Mouse (Mus musculus): ENCODE measurements around the gene Rplp1. TPM values are rescaled to one million over a fixed set of nuclear protein-coding genes. Genes with fewer than 3 reads are reported as not detected.

Gene Rplp1
- polyA plus RNA-seq, 1 experiment from 2014 or later = 1,152 TPM

DNA sequence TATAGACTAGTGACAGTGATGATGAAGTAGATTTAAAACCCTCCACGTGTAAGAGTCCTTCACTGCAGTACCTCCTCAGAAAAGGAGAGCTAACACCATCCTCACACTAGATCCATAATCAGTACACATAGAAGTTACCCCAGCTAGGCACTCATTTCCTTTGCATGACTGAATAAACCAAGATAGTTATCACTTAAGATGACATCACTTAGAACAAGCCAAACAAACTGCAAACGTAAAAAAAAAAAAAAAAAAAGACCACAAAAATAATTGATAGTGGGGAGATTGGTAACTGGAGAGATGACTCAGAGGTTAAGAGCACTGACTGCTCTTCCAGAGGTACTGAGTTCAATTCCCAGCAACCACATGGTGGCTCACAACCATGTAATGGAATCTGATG is 19.0 kb upstream of the Rplp1 start:
- WGBS = 84% methylated on average over 2 of the region's 2 CpGs
- no peak for DNase-seq (ENCODE audit: low spot score)
- H3K36me3 ChIP-seq (replicated peaks) = peaks cover 100% of the 10 kb centered on the region
- H3K9me3 ChIP-seq = no peaks in the 10 kb centered on the region
- H3K27ac ChIP-seq (replicated peaks) = no peak overlapping the region
- H3K4me3 ChIP-seq = no peak overlapping the region
- no peaks in the 10 kb centered on the region for H3K4me1 ChIP-seq
- H3K27me3 ChIP-seq (replicated peaks; ENCODE audit: low read depth, poor library complexity, severe bottlenecking) = no peaks in the 10 kb centered on the region

DNA sequence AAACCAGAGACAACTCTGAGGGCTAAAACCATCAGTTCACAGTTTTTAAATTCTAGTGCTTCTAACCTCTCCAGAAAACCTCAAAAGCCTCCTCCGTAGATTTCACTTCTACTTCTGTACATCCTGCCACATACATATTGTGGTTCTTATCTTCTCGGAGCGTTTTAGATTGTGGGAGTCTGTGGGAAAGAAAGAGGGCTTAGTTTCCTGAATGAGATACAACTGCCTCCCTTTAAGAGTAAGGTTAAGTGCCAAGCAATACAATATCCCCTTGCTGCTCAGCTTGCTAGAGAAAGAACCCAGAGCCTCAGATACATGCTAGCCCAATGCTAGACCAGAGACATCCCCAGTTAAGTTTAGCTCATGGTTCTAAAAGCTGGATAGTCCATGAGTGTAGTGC is 17.7 kb upstream of the Rplp1 start:
- no peak for DNase-seq (ENCODE audit: low spot score)
- no peak overlapping the region for H3K4me3 ChIP-seq
- H3K4me1 ChIP-seq = no peaks in the 10 kb centered on the region
- H3K27me3 ChIP-seq (replicated peaks; ENCODE audit: low read depth, poor library complexity, severe bottlenecking) = no peaks in the 10 kb centered on the region
- no peak overlapping the region for H3K27ac ChIP-seq (replicated peaks)
- WGBS = 95% methylated on average over 3 of the region's 3 CpGs
- H3K36me3 ChIP-seq (replicated peaks) = peaks cover 100% of the 10 kb centered on the region
- H3K9me3 ChIP-seq = no peaks in the 10 kb centered on the region

DNA sequence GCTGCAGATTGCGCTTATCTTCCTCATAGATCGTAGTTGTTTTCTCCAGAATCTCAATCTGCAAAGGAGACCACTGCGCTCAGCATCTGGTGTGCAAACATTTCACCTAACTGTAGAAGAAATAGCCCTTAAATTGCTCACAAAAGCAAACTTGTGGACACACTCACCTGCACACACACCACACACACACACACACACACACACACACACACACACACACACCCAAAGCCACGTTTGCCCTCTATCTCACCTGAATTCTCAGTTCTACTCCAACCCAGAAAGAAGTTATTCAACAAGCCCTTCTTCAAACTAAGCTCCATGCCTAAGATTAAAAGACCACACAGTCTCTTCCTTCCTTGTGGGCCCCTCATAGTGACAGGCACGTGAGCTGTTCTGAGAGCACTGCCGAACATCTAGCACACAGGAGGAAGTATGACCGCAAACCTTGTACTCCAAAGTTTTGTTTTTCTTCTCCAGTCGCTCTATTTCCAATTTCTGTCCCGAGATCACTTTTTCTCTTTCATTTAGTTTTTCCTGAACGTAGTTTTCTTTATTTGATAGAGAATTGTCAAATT is 10.8 kb upstream of the Rplp1 start:
- no peaks in the 10 kb centered on the region for H3K27me3 ChIP-seq (replicated peaks; ENCODE audit: low read depth, poor library complexity, severe bottlenecking)
- no peak overlapping the region for H3K27ac ChIP-seq (replicated peaks)
- no peak overlapping the region for H3K4me3 ChIP-seq
- DNase-seq (ENCODE audit: low spot score) = no peak
- 95% methylated on average over 10 of the region's 10 CpGs for WGBS
- no peaks in the 10 kb centered on the region for H3K9me3 ChIP-seq
- no peaks in the 10 kb centered on the region for H3K4me1 ChIP-seq
- peaks cover 100% of the 10 kb centered on the region for H3K36me3 ChIP-seq (replicated peaks)

DNA sequence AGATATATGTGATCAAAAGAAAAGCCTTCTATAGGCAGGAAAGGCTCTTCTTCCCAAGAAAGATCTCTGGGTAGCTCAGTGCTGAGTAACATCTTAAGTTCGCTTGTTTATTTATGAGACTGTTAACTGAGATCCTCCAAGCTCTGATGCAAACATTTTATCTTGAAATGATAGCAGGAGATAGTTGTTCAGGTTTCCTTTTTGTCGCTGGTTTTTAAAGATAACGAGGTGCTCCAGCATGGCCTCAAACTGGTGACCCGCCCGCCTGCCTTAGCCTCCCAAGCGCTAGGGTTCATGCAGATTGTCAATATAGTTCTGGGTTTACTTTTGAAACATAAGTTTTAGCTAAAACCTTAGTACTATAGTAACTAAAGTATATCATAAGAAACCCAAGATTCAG is 6.0 kb upstream of the Rplp1 start:
- Histone ChIP-seq H3K4me3 (no peak overlapping the region), H3K9me3 (no peaks in the 10 kb centered on the region), H3K27ac (replicated peaks) (no peak overlapping the region), H3K27me3 (replicated peaks; ENCODE audit: low read depth, poor library complexity, severe bottlenecking) (no peaks in the 10 kb centered on the region), H3K4me1 (peaks cover 3% of the 10 kb centered on the region), H3K36me3 (replicated peaks) (peaks cover 94% of the 10 kb centered on the region)
- no peak for DNase-seq (ENCODE audit: low spot score)
- WGBS = 95% methylated on average over 6 of the region's 6 CpGs

GRCm38 (mm10) chr9:61919464-61919863 is 5.1 kb upstream of the Rplp1 start:
- WGBS = 93% methylated on average over 5 of the region's 5 CpGs
- DNase-seq (ENCODE audit: low spot score) = no peak
- H3K27me3 ChIP-seq (replicated peaks; ENCODE audit: low read depth, poor library complexity, severe bottlenecking) = no peaks in the 10 kb centered on the region
- H3K9me3 ChIP-seq = no peaks in the 10 kb centered on the region
- H3K4me1 ChIP-seq = peaks cover 11% of the 10 kb centered on the region
- H3K36me3 ChIP-seq (replicated peaks) = peaks cover 85% of the 10 kb centered on the region
- H3K4me3 ChIP-seq = no peak overlapping the region
- no peak overlapping the region for H3K27ac ChIP-seq (replicated peaks)

GRCm38 (mm10) chr9:61917436-61917835 is 3.1 kb upstream of the Rplp1 start:
- peaks cover 23% of the 10 kb centered on the region for H3K4me1 ChIP-seq
- peaks cover 78% of the 10 kb centered on the region for H3K36me3 ChIP-seq (replicated peaks)
- no peak overlapping the region for H3K4me3 ChIP-seq
- H3K27me3 ChIP-seq (replicated peaks; ENCODE audit: low read depth, poor library complexity, severe bottlenecking) = no peaks in the 10 kb centered on the region
- no peak overlapping the region for H3K27ac ChIP-seq (replicated peaks)
- 91% methylated on average over 6 of the region's 6 CpGs for WGBS
- no peak for DNase-seq (ENCODE audit: low spot score)
- H3K9me3 ChIP-seq = no peaks in the 10 kb centered on the region

DNA sequence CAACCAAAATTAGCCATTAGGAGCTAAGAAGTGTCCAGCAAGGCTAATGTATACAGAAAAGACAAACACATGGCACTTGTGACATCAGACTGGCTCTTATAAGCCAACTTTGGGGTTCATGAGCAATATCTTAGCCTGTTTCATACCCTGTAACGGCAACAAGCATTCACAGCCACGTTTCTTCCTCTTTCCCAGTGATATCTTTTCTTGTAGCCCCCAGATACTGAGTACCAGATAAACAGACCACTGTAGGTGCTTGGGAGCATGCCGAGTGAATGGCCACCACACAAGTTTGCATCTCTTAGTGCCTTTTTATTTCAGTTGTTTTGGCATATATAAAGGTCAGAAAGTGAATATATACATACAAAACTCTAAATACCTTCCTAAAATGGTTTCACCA is 2.6 kb upstream of the Rplp1 start:
- H3K4me1 ChIP-seq = peaks cover 27% of the 10 kb centered on the region
- WGBS = 96% methylated on average over 3 of the region's 3 CpGs
- H3K27me3 ChIP-seq (replicated peaks; ENCODE audit: low read depth, poor library complexity, severe bottlenecking) = no peaks in the 10 kb centered on the region
- no peak for DNase-seq (ENCODE audit: low spot score)
- H3K9me3 ChIP-seq = no peaks in the 10 kb centered on the region
- H3K27ac ChIP-seq (replicated peaks) = no peak overlapping the region
- no peak overlapping the region for H3K4me3 ChIP-seq
- peaks cover 78% of the 10 kb centered on the region for H3K36me3 ChIP-seq (replicated peaks)

DNA sequence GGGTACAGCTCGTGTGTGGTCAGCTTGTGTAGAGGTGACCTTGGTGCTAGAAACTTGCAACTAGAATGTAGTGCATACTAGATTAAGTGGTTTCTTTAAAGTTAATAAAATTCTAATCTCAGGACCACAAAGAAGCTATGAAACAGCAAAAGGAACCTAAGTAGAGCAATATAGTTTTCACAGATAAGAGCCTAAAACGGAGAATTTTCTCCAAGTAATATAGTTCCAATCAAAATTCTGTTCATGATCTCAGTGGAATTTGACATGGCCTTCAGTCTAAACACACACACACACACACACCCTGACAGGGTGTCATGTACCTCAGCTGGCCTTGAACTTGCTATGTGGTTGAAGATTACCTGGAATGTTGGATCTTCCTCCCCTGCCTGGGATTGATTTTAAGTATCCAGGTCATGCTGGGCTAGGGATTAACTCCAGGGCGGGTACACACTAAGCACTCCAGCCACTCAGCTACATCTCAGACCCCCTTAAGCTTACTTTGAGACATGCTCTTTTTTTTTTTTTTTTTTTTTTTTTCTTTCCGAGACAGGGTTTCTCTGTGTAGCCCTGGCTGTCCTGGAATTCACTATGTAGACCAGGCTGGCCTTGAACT is 1.2 kb upstream of the Rplp1 start:
- Histone ChIP-seq H3K27me3 (replicated peaks; ENCODE audit: low read depth, poor library complexity, severe bottlenecking) (no peaks in the 10 kb centered on the region), H3K9me3 (no peaks in the 10 kb centered on the region), H3K4me3 (peak overlapping the region; percentile 75), H3K36me3 (replicated peaks) (peaks cover 78% of the 10 kb centered on the region), H3K27ac (replicated peaks) (peak overlapping the region; percentile 89; the same call in 1 of the 2 replicates), H3K4me1 (peaks cover 29% of the 10 kb centered on the region)
- WGBS = 47% methylated on average over 4 of the region's 4 CpGs
- DNase-seq (ENCODE audit: low spot score) = no peak

- H3K27ac ChIP-seq (replicated peaks) = peak overlapping the region; percentile 89
- H3K4me1 ChIP-seq = peaks cover 30% of the 10 kb centered on the region
- no peak for DNase-seq (ENCODE audit: low spot score)
- peaks cover 74% of the 10 kb centered on the region for H3K36me3 ChIP-seq (replicated peaks)
- H3K27me3 ChIP-seq (replicated peaks; ENCODE audit: low read depth, poor library complexity, severe bottlenecking) = no peaks in the 10 kb centered on the region
- no peaks in the 10 kb centered on the region for H3K9me3 ChIP-seq
- 3% methylated on average over 13 of the region's 13 CpGs for WGBS
- peak overlapping the region; percentile 75 for H3K4me3 ChIP-seq
Measured at GRCm38 (mm10) chr9:61914917-61915300, 567 bp upstream of the Rplp1 start.

DNA sequence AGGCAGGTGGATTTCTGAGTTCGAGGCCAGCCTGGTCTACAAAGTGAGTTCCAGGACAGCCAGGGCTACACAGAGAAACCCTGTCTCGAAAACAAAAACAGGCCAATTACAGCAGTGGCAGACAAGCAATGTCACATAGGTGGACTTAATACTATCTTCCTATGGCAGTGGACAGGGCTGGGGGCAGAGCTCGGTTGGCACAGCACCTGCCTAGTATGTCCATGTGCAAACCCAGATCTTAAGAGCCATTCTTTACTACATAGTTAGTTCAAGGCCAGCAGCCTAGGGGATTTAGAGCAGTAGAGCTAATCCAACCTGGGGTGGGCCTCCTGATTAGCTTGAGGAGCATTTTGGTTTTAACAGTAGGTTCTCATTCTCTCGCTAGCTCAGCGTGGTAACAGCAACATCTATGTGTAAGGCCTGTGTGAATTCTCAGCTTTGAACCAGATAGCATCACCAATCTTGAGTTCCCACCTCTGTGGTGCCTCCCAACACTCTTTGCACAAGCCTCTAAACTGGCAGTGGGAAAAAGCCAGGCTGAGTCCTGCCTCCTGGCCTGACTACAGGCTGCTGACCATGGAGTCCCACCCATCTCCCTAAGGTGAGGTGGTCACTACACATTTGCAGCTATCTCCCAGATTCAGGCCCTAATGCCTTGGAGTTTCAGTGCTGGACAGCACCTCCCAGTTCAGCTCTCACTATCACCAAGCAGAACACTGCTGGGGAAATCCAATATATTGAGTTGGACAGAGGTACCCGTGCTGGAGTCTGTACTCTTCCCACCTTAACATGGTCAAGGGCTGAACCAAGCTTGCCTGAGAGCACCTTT is 2.8 kb downstream of the Rplp1 start:
- peaks cover 30% of the 10 kb centered on the region for H3K4me1 ChIP-seq
- no peaks in the 10 kb centered on the region for H3K27me3 ChIP-seq (replicated peaks; ENCODE audit: low read depth, poor library complexity, severe bottlenecking)
- 51% methylated on average over 6 of the region's 6 CpGs for WGBS
- H3K4me3 ChIP-seq = no peak overlapping the region
- no peak overlapping the region for H3K27ac ChIP-seq (replicated peaks)
- H3K9me3 ChIP-seq = no peaks in the 10 kb centered on the region
- H3K36me3 ChIP-seq (replicated peaks) = peaks cover 47% of the 10 kb centered on the region
- DNase-seq (ENCODE audit: low spot score) = no peak

- H3K36me3 ChIP-seq (replicated peaks) = peaks cover 42% of the 10 kb centered on the region
- peaks cover 33% of the 10 kb centered on the region for H3K4me1 ChIP-seq
- no peak overlapping the region for H3K4me3 ChIP-seq
- no peaks in the 10 kb centered on the region for H3K27me3 ChIP-seq (replicated peaks; ENCODE audit: low read depth, poor library complexity, severe bottlenecking)
- peak; percentile 65 for DNase-seq (ENCODE audit: low spot score)
- 44% methylated on average over 20 of the region's 20 CpGs for WGBS
- no peaks in the 10 kb centered on the region for H3K9me3 ChIP-seq
- H3K27ac ChIP-seq (replicated peaks) = no peak overlapping the region
Measured at GRCm38 (mm10) chr9:61910526-61911256, 3.7 kb downstream of the Rplp1 start.

DNA sequence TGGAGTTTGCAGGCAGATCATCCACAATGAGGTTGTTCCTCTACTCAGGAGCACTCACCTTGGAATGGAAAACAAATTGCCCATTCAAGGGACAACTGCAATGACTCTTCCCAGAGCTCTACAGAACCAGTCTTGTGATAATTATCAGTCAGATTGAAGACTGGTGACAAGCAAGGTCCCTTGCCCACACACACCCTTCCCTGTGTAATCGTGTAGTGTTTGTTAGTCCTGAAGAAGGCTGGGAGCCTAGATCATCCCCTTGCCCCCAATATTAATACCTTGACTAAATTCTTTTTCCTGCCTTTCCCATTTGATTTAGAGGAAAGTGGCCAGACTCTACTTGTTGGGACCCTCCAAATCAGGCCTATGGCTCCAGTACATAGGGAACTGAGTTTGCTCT is 4.7 kb downstream of the Rplp1 start:
- Histone ChIP-seq H3K27me3 (replicated peaks; ENCODE audit: low read depth, poor library complexity, severe bottlenecking) (no peaks in the 10 kb centered on the region), H3K36me3 (replicated peaks) (peaks cover 42% of the 10 kb centered on the region), H3K9me3 (no peaks in the 10 kb centered on the region), H3K4me3 (no peak overlapping the region), H3K4me1 (peaks cover 33% of the 10 kb centered on the region), H3K27ac (replicated peaks) (no peak overlapping the region)
- 89% methylated on average over 1 of the region's 1 CpGs for WGBS
- no peak for DNase-seq (ENCODE audit: low spot score)

Data from embryonic facial prominence, embryonic 10.5 days (tissue).